Mouse (Mus musculus) olfactory bulb, adult 2 months (tissue): ENCODE measurements around the gene Hspa12a. TPM values are rescaled to one million over a fixed set of nuclear protein-coding genes. Genes with fewer than 3 reads are reported as not detected.

Experiments used
- H3K27ac ChIP-seq: fragments of 200-500 bp; 2 replicates; pipeline ENCODE4 v1.5.1; 2012; ENCODE audit warnings: low read depth, low read length; ENCODE audit not compliant: insufficient read depth
- H3K4me1 ChIP-seq: fragments of 200-500 bp; 2 replicates; pipeline ENCODE4 v1.6.1; 2012; ENCODE audit warnings: low read length; ENCODE audit not compliant: control insufficient read depth, insufficient read depth
- H3K4me3 ChIP-seq: fragments of 200-500 bp; 2 replicates; pipeline ENCODE4 v1.5.1; 2012; ENCODE audit warnings: mild to moderate bottlenecking, low read depth, low read length, moderate library complexity; ENCODE audit not compliant: insufficient read depth
- CTCF ChIP-seq: fragments of 200-500 bp; IDR thresholded peaks from 2 replicates; pipeline ENCODE4 v1.5.1; 2012; ENCODE audit warnings: low read depth, mild to moderate bottlenecking, low read length, moderate library complexity; ENCODE audit not compliant: insufficient read depth
- POLR2A ChIP-seq: fragments of 200-500 bp; IDR thresholded peaks from 2 replicates; pipeline ENCODE4 v1.6.1; 2012; ENCODE audit warnings: mild to moderate bottlenecking, low read depth, low read length, moderate library complexity; ENCODE audit not compliant: insufficient read depth
- WGBS: fragments of 180-500 bp; shearing (Covaris S2); methylation state at CpG from one replicate; pipeline ENCODE4 v1.1.7; 2018; 5-methylcytosine and 5-hydroxymethylcytosine counted together
- polyA plus RNA-seq: library from polyadenylated mRNA; stranded (reverse); fragments of >200 nt; gene quantifications from 2 replicates; pipeline ENCODE4 v1.2.4, GENCODE M21; 2012; ENCODE audit warnings: low replicate concordance; ENCODE audit not compliant: missing spikeins, insufficient read depth, insufficient read length

Gene Hspa12a
- polyA plus RNA-seq, 1 experiment: not detected

- Histone ChIP-seq H3K27ac (no peak overlapping the region), H3K4me1 (peaks cover 8% of the 10 kb centered on the region), H3K4me3 (no peak overlapping the region)
- 82% methylated on average over 3 of the region's 3 CpGs for WGBS
- TF ChIP-seq CTCF (no peak), POLR2A (no peak)
Measured at GRCm38 (mm10) chr19:58854899-58855298, 88.6 kb downstream of the Hspa12a start.

DNA sequence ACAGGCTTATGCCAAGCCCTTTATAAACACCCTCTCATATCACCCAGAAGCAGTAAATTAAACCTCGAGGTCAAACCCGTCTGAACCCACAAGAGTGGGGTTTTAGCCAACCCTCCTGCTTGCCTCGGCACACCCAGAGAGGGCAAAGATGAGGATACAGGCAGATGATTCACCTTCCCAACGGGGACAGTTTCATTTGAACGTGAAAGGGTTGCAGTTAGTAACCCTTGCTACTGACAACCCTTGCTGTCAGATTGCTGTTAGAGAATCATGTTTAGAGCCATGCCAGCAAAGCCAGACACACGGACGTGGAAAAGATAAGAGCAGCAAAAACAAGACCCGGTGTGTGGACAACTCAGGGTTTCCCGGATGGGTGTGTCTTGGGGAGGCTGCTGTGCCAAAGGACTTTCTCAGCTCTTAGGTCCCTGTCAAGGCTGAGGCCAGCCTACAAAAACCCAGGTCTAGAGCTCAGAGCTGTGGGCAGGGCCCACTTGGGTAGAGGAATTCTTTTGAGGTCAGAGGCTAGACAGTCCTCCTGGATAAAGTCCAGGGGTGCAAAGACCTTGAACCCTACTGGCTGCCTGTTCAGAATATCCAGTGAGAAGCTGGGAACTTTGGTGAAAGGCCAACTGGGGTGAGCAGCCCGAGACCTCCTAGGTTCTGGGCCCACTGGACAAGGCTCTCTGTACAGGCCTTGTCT, 90.3 kb downstream of the Hspa12a start:
- TF ChIP-seq CTCF: no peak
- TF ChIP-seq POLR2A: no peak
- H3K4me1 ChIP-seq: no peaks in the 10 kb centered on the region
- WGBS: 89% methylated on average over 10 of the region's 10 CpGs
- no peak overlapping the region for H3K27ac ChIP-seq
- no peak overlapping the region for H3K4me3 ChIP-seq

GRCm38 (mm10) chr19:58850719-58851466, 92.6 kb downstream of the Hspa12a start:
- Histone ChIP-seq H3K27ac (no peak overlapping the region), H3K4me3 (no peak overlapping the region), H3K4me1 (no peaks in the 10 kb centered on the region)
- WGBS: 74% methylated on average over 7 of the region's 7 CpGs
- TF ChIP-seq POLR2A (no peak), CTCF (no peak)

DNA sequence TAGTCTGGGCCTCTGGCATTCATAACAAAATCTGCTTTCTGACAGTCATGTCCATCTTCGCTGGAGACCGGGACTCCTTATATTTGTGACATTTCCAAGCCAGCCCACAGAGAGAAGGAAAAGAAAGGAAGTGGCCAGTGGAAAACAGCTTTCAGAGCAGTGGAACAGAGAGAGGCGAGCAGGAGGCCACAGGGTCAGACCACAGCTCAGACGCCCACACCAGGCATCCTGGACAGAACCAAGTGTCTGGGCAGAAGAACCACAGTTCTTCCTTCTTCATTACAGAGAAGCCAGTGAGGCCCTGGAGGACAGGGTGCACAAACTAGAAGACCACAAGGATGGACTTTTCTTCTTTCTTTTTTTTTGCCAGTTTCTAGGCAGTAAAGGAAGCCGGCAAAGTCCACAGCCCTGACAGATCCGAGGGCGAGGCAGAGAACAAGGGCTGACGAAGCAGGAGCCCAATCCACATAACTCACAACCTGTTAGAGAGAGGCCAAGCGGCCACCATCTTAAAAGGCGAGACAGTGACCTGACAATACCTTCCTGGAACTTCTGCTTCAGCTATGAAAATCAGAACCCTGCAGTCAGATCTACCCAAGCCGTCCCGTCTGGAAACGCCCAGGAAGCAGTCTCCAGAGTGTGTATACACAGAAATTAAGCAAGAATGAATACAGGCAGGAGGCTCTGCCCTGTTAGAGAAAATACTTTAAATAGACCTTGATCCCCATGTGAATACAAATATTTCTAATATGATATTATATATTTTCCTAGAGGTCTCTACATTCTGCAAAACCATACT, 93.9 kb downstream of the Hspa12a start:
- no peak for TF ChIP-seq CTCF
- Histone ChIP-seq H3K4me1 (no peaks in the 10 kb centered on the region), H3K4me3 (no peak overlapping the region), H3K27ac (no peak overlapping the region)
- 87% methylated on average over 13 of the region's 13 CpGs for WGBS

- peaks cover 7% of the 10 kb centered on the region; the same call in 1 of the 2 replicates for H3K4me1 ChIP-seq
- TF ChIP-seq CTCF (no peak), POLR2A (no peak)
- no peak overlapping the region for H3K4me3 ChIP-seq
- H3K27ac ChIP-seq: no peak overlapping the region
- 81% methylated on average over 3 of the region's 3 CpGs for WGBS
Measured at GRCm38 (mm10) chr19:58843606-58844005, 99.8 kb downstream of the Hspa12a start.

DNA sequence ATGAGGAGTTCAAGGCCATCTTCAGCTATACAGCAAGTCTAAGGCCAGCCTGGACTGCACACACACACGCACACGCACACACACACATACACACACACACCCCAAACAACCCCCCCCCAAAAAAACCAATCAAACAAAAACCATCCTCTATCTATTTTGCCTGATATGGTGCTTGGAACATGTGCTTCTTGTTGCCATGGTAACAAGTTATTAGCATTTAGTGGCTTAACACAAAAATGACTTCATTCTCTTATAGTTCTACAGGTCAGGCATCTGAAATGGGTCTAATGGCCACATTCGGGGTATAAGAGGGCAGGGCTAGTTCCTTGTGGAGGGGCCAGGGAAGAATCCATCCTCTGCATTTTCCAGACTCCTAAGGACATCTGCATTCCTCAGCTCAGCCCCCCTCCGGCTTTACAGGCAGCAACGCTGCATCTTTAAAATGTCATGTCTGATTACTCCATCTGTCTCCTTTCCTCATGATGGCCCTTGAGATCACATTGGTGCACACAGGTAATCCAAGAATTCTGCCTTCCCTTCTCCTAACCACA, 102.7 kb downstream of the Hspa12a start:
- Histone ChIP-seq H3K27ac (no peak overlapping the region), H3K4me1 (peaks cover 7% of the 10 kb centered on the region; the same call in 1 of the 2 replicates), H3K4me3 (no peak overlapping the region)
- TF ChIP-seq POLR2A (no peak), CTCF (no peak)
- 77% methylated on average over 5 of the region's 5 CpGs for WGBS

GRCm38 (mm10) chr19:58839806-58840205, 103.6 kb downstream of the Hspa12a start:
- TF ChIP-seq POLR2A (no peak), CTCF (no peak)
- no peak overlapping the region for H3K27ac ChIP-seq
- 90% methylated on average over 4 of the region's 4 CpGs for WGBS
- peaks cover 7% of the 10 kb centered on the region; the same call in 1 of the 2 replicates for H3K4me1 ChIP-seq
- no peak overlapping the region for H3K4me3 ChIP-seq

- TF ChIP-seq CTCF (no peak), POLR2A (no peak)
- 85% methylated on average over 3 of the region's 3 CpGs for WGBS
- peaks cover 7% of the 10 kb centered on the region; the same call in 1 of the 2 replicates for H3K4me1 ChIP-seq
- H3K4me3 ChIP-seq: no peak overlapping the region
- H3K27ac ChIP-seq: no peak overlapping the region
Measured at GRCm38 (mm10) chr19:58839345-58839744, 104.1 kb downstream of the Hspa12a start.
